Mouse (Mus musculus) CH12.LX (cell line): Measurements from ENCODE around the gene Acad11.

Experiments used
- BHLHE40 ChIP-seq: IDR thresholded peaks from 2 replicates; pipeline ENCODE4 v1.6.1; 2011; ENCODE audit warnings: mild to moderate bottlenecking, low read depth, low read length, improper control_type of control experiment
- CHD1 ChIP-seq: IDR thresholded peaks from 2 replicates; pipeline ENCODE4 v1.6.1; 2012; ENCODE audit warnings: low read depth, low read length, improper control_type of control experiment, inconsistent platforms
- ETS1 ChIP-seq: conservative IDR thresholded peaks from 2 replicates; pipeline ENCODE4 v1.6.1; 2012; ENCODE audit warnings: low read depth, mild to moderate bottlenecking, inconsistent platforms, low read length, improper control_type of control experiment, moderate library complexity
- GABPA ChIP-seq: IDR thresholded peaks from 2 replicates; pipeline ENCODE4 v1.6.1; 2012; ENCODE audit warnings: low read depth, low read length, improper control_type of control experiment, inconsistent platforms; ENCODE audit not compliant: insufficient replicate concordance
- KAT2A ChIP-seq: IDR thresholded peaks from 2 replicates; pipeline ENCODE4 v1.6.1; 2012; ENCODE audit warnings: low read length, improper control_type of control experiment, inconsistent platforms; ENCODE audit not compliant: insufficient replicate concordance
- MEF2A ChIP-seq: IDR thresholded peaks from 2 replicates; pipeline ENCODE4 v1.6.1; 2014; ENCODE audit warnings: low read depth, mild to moderate bottlenecking, inconsistent platforms, low read length, improper control_type of control experiment, borderline replicate concordance
- RCOR1 ChIP-seq: conservative IDR thresholded peaks from 2 replicates; pipeline ENCODE4 v1.6.1; 2012; ENCODE audit warnings: low read depth, mild to moderate bottlenecking, inconsistent platforms, low read length, improper control_type of control experiment
- TBP ChIP-seq: conservative IDR thresholded peaks from 2 replicates; pipeline ENCODE4 v1.6.1; 2011; ENCODE audit warnings: low read depth, low read length, improper control_type of control experiment

- no peak for TF ChIP-seq RCOR1
- TF ChIP-seq ETS1: 0 out of 2 replicates have a peak, but pooled peaks have one; percentile 26
- TF ChIP-seq CHD1: no peak
- no peak for TF ChIP-seq GABPA
- no peak for TF ChIP-seq MEF2A
- TF ChIP-seq BHLHE40: no peak
- no peak for TF ChIP-seq KAT2A
- no peak for TF ChIP-seq TBP
Measured at GRCm38 (mm10) chr9:104101458-104101857, 38.3 kb downstream of the Acad11 start.
